Mouse (Mus musculus) thymus, adult 2 months (tissue): Measurements from ENCODE around the gene Clrn2.
"Not testable (repeated sequence)": the region's sequence is repeated elsewhere in the genome, so short reads cannot be mapped to it uniquely, and the experiment has no call there.

Experiments
- CTCF ChIP-seq: fragments of 200-500 bp; IDR thresholded peaks from 2 replicates; pipeline ENCODE4 v1.5.1; 2012; ENCODE audit warnings: mild to moderate bottlenecking, control low read depth, low read length, moderate library complexity, borderline replicate concordance; ENCODE audit not compliant: control insufficient read depth, poor library complexity, insufficient read depth; ENCODE audit errors: extremely low read depth
- POLR2A ChIP-seq: fragments of 200-500 bp; IDR thresholded peaks from 2 replicates; pipeline ENCODE4 v1.6.1; 2012; ENCODE audit warnings: mild to moderate bottlenecking, low read length, control low read depth, moderate library complexity; ENCODE audit not compliant: control insufficient read depth, poor library complexity, insufficient read depth; ENCODE audit errors: extremely low read depth

DNA sequence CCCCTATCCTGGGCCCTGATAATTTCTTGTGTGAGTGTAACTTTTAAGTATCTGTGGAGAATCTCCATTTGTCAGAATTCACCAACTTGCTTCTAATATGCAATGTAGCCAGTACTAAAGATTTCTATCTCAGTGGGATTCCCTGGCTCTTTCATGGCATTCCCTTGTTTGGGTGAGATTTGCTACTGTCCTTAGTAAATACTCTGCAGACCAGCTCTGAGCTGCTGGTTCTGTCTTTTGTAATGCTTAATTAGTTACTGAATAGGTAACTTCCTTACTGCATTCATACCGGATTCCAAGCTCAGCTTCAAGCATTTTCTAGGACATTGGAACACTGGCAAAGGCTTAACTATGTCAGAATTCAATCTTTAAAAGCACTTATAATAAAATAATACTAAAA lies 27.8 kb upstream of the Clrn2 start:
- not testable (repeated sequence) for TF ChIP-seq POLR2A, CTCF
